Mouse (Mus musculus) lung, postnatal 0 days (tissue): ENCODE measurements at regions not wholly inside any gene's neighbourhood (a gene's known extent, or its start where the extent isn't known, plus 50 kb on each side); places are given as distances from the start of the nearest gene placed in this dataset.
"Not testable (repeated sequence)": the region's sequence is repeated elsewhere in the genome, so short reads cannot be mapped to it uniquely, and the experiment has no call there.

Experiments
- ATAC-seq: fragments of 200-750 bp; cut with Nextera tagmentation; 2 replicates; pipeline ENCODE4 v1.8.0; 2017; ENCODE audit warnings: moderate library complexity
- DNase-seq: peaks from one replicate; pipeline ENCODE4 v3.0.0-alpha.2; 2016; ENCODE audit warnings: low spot score
- H3K27ac ChIP-seq: fragments of 300-500 bp; sonication (generic); 2 replicates; pipeline ENCODE4 v1.5.1; 2014; ENCODE audit warnings: antibody characterized with exemption, mild to moderate bottlenecking, low read length, mixed read lengths
- H3K27me3 ChIP-seq: fragments of 300-500 bp; sonication (generic); replicated peaks from 2 replicates; pipeline ENCODE4 v1.6.1; 2014; ENCODE audit warnings: low read length, mixed read lengths; ENCODE audit not compliant: insufficient read depth
- H3K36me3 ChIP-seq: fragments of 300-500 bp; sonication (generic); 2 replicates; pipeline ENCODE4 v1.6.1; 2014; ENCODE audit warnings: low read length, mixed read lengths; ENCODE audit not compliant: insufficient read depth
- H3K4me1 ChIP-seq: fragments of 300-500 bp; sonication (generic); 2 replicates; pipeline ENCODE4 v1.6.1; 2014; ENCODE audit warnings: antibody characterized with exemption, low read depth, low read length, mixed read lengths; ENCODE audit not compliant: insufficient read depth
- H3K4me2 ChIP-seq: fragments of 300-500 bp; sonication (generic); replicated peaks from 2 replicates; pipeline ENCODE4 v1.6.1; 2014; ENCODE audit warnings: low read depth, mild to moderate bottlenecking, low read length, moderate library complexity, mixed read lengths
- H3K4me3 ChIP-seq: fragments of 300-500 bp; sonication (generic); 2 replicates; pipeline ENCODE4 v1.5.1; 2014; ENCODE audit warnings: low read depth, low read length
- H3K9ac ChIP-seq: fragments of 300-500 bp; sonication (generic); replicated peaks from 2 replicates; pipeline ENCODE4 v1.6.1; 2014; ENCODE audit warnings: low read depth, mild to moderate bottlenecking
- H3K9me3 ChIP-seq: fragments of 300-500 bp; sonication (generic); 2 replicates; pipeline ENCODE4 v1.6.1; 2016; ENCODE audit warnings: low read length, mixed read lengths
- CTCF ChIP-seq: IDR thresholded peaks from 2 replicates; pipeline ENCODE4 v1.5.1; 2016; ENCODE audit warnings: antibody characterized with exemption, mild to moderate bottlenecking
- EP300 ChIP-seq: IDR thresholded peaks from 2 replicates; pipeline ENCODE4 v1.6.1; 2016; ENCODE audit warnings: antibody characterized with exemption, mild to moderate bottlenecking, control low read depth
- WGBS: fragments of 180-500 bp; shearing (Covaris S2); extraction: QIAGEN DNeasy Blood & Tissue Kit; methylation state at CpG from one replicate; pipeline ENCODE4 v1.1.7; 2014; 5-methylcytosine and 5-hydroxymethylcytosine counted together

- Histone ChIP-seq H3K4me2 (no peak overlapping the region), H3K4me3 (no peak overlapping the region), H3K27me3 (no peaks in the 10 kb centered on the region), H3K9ac (no peak overlapping the region), H3K9me3 (no peaks in the 10 kb centered on the region), H3K4me1 (no peaks in the 10 kb centered on the region), H3K27ac (no peak overlapping the region), H3K36me3 (no peaks in the 10 kb centered on the region)
- WGBS = 41% methylated on average over 1 of the region's 1 CpGs
- TF ChIP-seq CTCF (no peak), EP300 (0 out of 2 replicates have a peak, but pooled peaks have one; percentile 20)
- ATAC-seq (peak; percentile 56), DNase-seq (peak; percentile 51)
Observed at GRCm38 (mm10) chr10:123929955-123930354, 666.2 kb downstream of the Fam19a2 start.

GRCm38 (mm10) chr10:123938732-123939131, 674.9 kb downstream of the Fam19a2 start:
- not testable (repeated sequence) for H3K4me1 ChIP-seq, H3K27ac ChIP-seq, H3K4me2 ChIP-seq, H3K36me3 ChIP-seq, ATAC-seq, H3K9me3 ChIP-seq, DNase-seq, H3K27me3 ChIP-seq, H3K4me3 ChIP-seq, H3K9ac ChIP-seq
- 88% methylated on average over 4 of the region's 4 CpGs for WGBS
